8 mouse cellular contexts compared by ENCODE assay signal in genomic region chr7:45019031-45019571, GRCm38 (mm10). TPM values are rescaled to one million over a fixed set of nuclear protein-coding genes. Genes with fewer than 3 reads are reported as not detected.
DNase-seq lines count a peak whose midpoint lies in the region; ATAC-seq and TF ChIP-seq lines count a peak whose summit lies in the region.

No protein-coding gene starts in this region.

- no peak for TF ChIP-seq CTCF in forebrain, postnatal 0 days (IDR thresholded peaks at IDR 0.05; ENCODE audit: low read depth)
- TF ChIP-seq CTCF in cortical plate, adult 2 months (IDR thresholded peaks at IDR 0.05; ENCODE audit: extremely low read depth, insufficient read depth, low read length) = no peak

- peaks cover 14% of the 10 kb centered on the region for H3K4me1 ChIP-seq in forebrain, embryonic 14.5 days (ENCODE audit: control insufficient read depth, insufficient read depth, low read length)
- H3K4me1 ChIP-seq in forebrain, postnatal 0 days (ENCODE audit: insufficient read depth) = peaks cover 17% of the 10 kb centered on the region
- H3K4me1 ChIP-seq in cortical plate, adult 2 months (ENCODE audit: control insufficient read depth, insufficient read depth, low read length) = no peaks in the 10 kb centered on the region; the same call in 1 of the 2 replicates
- peaks cover 19% of the 10 kb centered on the region for H3K4me1 ChIP-seq in heart, embryonic 16.5 days (ENCODE audit: control insufficient read depth, insufficient read depth, low read length)

- H3K9me3 ChIP-seq in forebrain, embryonic 14.5 days (replicated peaks; ENCODE audit: control insufficient read depth, low read length) = no peaks in the 10 kb centered on the region
- H3K9me3 ChIP-seq in forebrain, postnatal 0 days (ENCODE audit: low read length) = no peaks in the 10 kb centered on the region
- H3K9me3 ChIP-seq in heart, embryonic 16.5 days (replicated peaks; ENCODE audit: control insufficient read depth, low read length) = no peaks in the 10 kb centered on the region

- no peaks in the 10 kb centered on the region for H3K27me3 ChIP-seq in forebrain, embryonic 14.5 days (replicated peaks; ENCODE audit: control insufficient read depth, insufficient read depth, low read length)
- H3K27me3 ChIP-seq in forebrain, postnatal 0 days (ENCODE audit: insufficient read depth, low read length) = no peaks in the 10 kb centered on the region
- H3K27me3 ChIP-seq in heart, embryonic 16.5 days (ENCODE audit: control insufficient read depth, insufficient read depth, low read length) = no peaks in the 10 kb centered on the region

- 45% methylated on average over 8 of the region's 8 CpGs for WGBS in forebrain, embryonic 14.5 days
- 44% methylated on average over 8 of the region's 8 CpGs for WGBS in forebrain, postnatal 0 days
- WGBS in heart, embryonic 16.5 days = 28% methylated on average over 8 of the region's 8 CpGs
- WGBS in macrophage (ENCODE audit: missing documents) = 44% methylated on average over 7 of the region's 8 CpGs

- H3K79me2 ChIP-seq in macrophage (ENCODE audit: inconsistent target) = peaks cover 16% of the 10 kb centered on the region

- H3K4me3 ChIP-seq in forebrain, embryonic 14.5 days (ENCODE audit: low read depth, low read length) = no peak overlapping the region
- no peak overlapping the region for H3K4me3 ChIP-seq in forebrain, postnatal 0 days (ENCODE audit: low read depth, low read length)
- peak overlapping the region; percentile 21 for H3K4me3 ChIP-seq in cortical plate, adult 2 months (ENCODE audit: insufficient read depth, low read length)
- H3K4me3 ChIP-seq in heart, embryonic 16.5 days (ENCODE audit: low read length) = peak overlapping the region; percentile 72
- H3K4me3 ChIP-seq in macrophage (ENCODE audit: inconsistent target) = peak overlapping the region; percentile 60; the same call in 1 of the 2 replicates

- H3K4me2 ChIP-seq in forebrain, embryonic 14.5 days (ENCODE audit: low read length) = 0 out of 2 replicates have a peak overlapping the region, but pooled peaks have one; percentile 12
- H3K4me2 ChIP-seq in forebrain, postnatal 0 days (ENCODE audit: low read depth) = no peak overlapping the region
- H3K4me2 ChIP-seq in heart, embryonic 16.5 days (ENCODE audit: low read depth, low read length) = peak overlapping the region; percentile 71

- DNase-seq in forebrain, embryonic 14.5 days (ENCODE audit: low spot score) = no peak
- DNase-seq in forebrain, postnatal 0 days = no peak
- peak; percentile 79 for DNase-seq in kidney, postnatal 10 days
- DNase-seq in spleen, adult 12 weeks (ENCODE audit: low spot score) = no peak
- no peak for DNase-seq in right cerebral cortex, adult 2 months (ENCODE audit: low spot score in 2 of 2)

- H3K27ac ChIP-seq in forebrain, embryonic 14.5 days (ENCODE audit: low read depth, low read length) = no peak overlapping the region
- H3K27ac ChIP-seq in forebrain, postnatal 0 days (ENCODE audit: low read depth, low read length) = no peak overlapping the region
- H3K27ac ChIP-seq in cortical plate, adult 2 months (ENCODE audit: insufficient read depth, low read length) = peak overlapping the region; percentile 48; the same call in 1 of the 2 replicates
- peak overlapping the region; percentile 99 for H3K27ac ChIP-seq in heart, embryonic 16.5 days (ENCODE audit: low read length)
- 0 out of 2 replicates have a peak overlapping the region, but pooled peaks have one; percentile 51 for H3K27ac ChIP-seq in macrophage

- H3K9ac ChIP-seq in forebrain, embryonic 14.5 days (ENCODE audit: low read length) = no peak overlapping the region
- no peak overlapping the region for H3K9ac ChIP-seq in forebrain, postnatal 0 days
- H3K9ac ChIP-seq in heart, embryonic 16.5 days (ENCODE audit: low read length) = peak overlapping the region; percentile 84

- TF ChIP-seq POLR2A in cortical plate, adult 2 months (IDR thresholded peaks at IDR 0.05; ENCODE audit: extremely low read depth, insufficient read depth, low read length) = 0 out of 2 replicates have a peak, but pooled peaks have one; percentile 31

- no peak for ATAC-seq in forebrain, embryonic 14.5 days
- ATAC-seq in forebrain, postnatal 0 days = no peak
- ATAC-seq in heart, embryonic 16.5 days (replicated peaks; ENCODE audit: extremely low read depth, insufficient read depth, low FRiP score) = no peak

- H3K36me3 ChIP-seq in forebrain, embryonic 14.5 days (ENCODE audit: control insufficient read depth, insufficient read depth, low read length) = 0 out of 2 replicates have a peak, but pooled peaks cover under 1% of the 10 kb centered on the region
- H3K36me3 ChIP-seq in forebrain, postnatal 0 days (ENCODE audit: insufficient read depth) = no peaks in the 10 kb centered on the region
- peaks cover 4% of the 10 kb centered on the region for H3K36me3 ChIP-seq in heart, embryonic 16.5 days (ENCODE audit: control insufficient read depth, insufficient read depth)
- peaks cover 13% of the 10 kb centered on the region; the same call in 1 of the 2 replicates for H3K36me3 ChIP-seq in macrophage (ENCODE audit: inconsistent target)

RNA-seq across cellular contexts. Expression of gene Rras, which starts 1.3 kb away (rescaled TPM):
- polyA plus RNA-seq in forebrain, embryonic 14.5 days (2014; fragmentation: Nextera tagmentation; extraction: Ambion mirVana) = 11.4 and 14.7 TPM in 2 replicates
- total RNA-seq in forebrain, postnatal 0 days (2014; rRNA removed) = 2.9 and 4.2 TPM in 2 replicates
- polyA plus RNA-seq in forebrain, postnatal 0 days (2015; fragmentation: Nextera tagmentation; extraction: Ambion mirVana) = 10.6 and 13.1 TPM in 2 replicates
- polyA plus RNA-seq in cortical plate, adult 2 months (2012; rRNA removed) = 34.2 and 38.3 TPM in 2 replicates
- 74.8 and 85.0 TPM in 2 replicates for polyA plus RNA-seq in heart, embryonic 16.5 days (2015; fragmentation: Nextera tagmentation; extraction: Ambion mirVana)
- total RNA-seq in macrophage (2018; cell fraction: chromatin; rRNA removed) = 10 to 100 TPM in 3 of 26 experiments, 1 to 10 TPM in 23; 1.9 to 15.2 (median 5.3) TPM
- total RNA-seq in macrophage (2018; cell fraction: cytosol; rRNA removed) = 10 to 100 TPM; 32.0 to 64.9 (median 52.1) TPM
- 10 to 100 TPM in 24 of 26 experiments, 1 to 10 TPM in 2; 7.1 to 46.1 (median 22.2) TPM for total RNA-seq in macrophage (2018; cell fraction: nucleus; rRNA removed)
- polyA plus RNA-seq in macrophage (2018) = 23.5 to 51.8 TPM (median 29.9 TPM) in 3 replicates

RNA-seq across cellular contexts. Expression of gene Scaf1, which starts 2.9 kb away (rescaled TPM):
- polyA plus RNA-seq in forebrain, embryonic 14.5 days (2014; fragmentation: Nextera tagmentation; extraction: Ambion mirVana) = 40.5 and 47.8 TPM in 2 replicates
- total RNA-seq in forebrain, postnatal 0 days (2014; rRNA removed) = 58.7 and 72.5 TPM in 2 replicates
- 43.4 and 50.0 TPM in 2 replicates for polyA plus RNA-seq in forebrain, postnatal 0 days (2015; fragmentation: Nextera tagmentation; extraction: Ambion mirVana)
- polyA plus RNA-seq in cortical plate, adult 2 months (2012; rRNA removed) = 126 and 128 TPM in 2 replicates
- polyA plus RNA-seq in heart, embryonic 16.5 days (2015; fragmentation: Nextera tagmentation; extraction: Ambion mirVana) = 22.7 and 26.4 TPM in 2 replicates
- 100 to 1,000 TPM in 17 of 26 experiments, 10 to 100 TPM in 9; 58.1 to 193 (median 118) TPM for total RNA-seq in macrophage (2018; cell fraction: chromatin; rRNA removed)
- total RNA-seq in macrophage (2018; cell fraction: cytosol; rRNA removed) = 10 to 100 TPM; 33.8 to 57.6 (median 44.3) TPM
- total RNA-seq in macrophage (2018; cell fraction: nucleus; rRNA removed) = 100 to 1,000 TPM in 3 of 26 experiments, 10 to 100 TPM in 23; 54.8 to 113 (median 75.3) TPM
- 32.6 to 36.9 TPM (median 32.9 TPM) in 3 replicates for polyA plus RNA-seq in macrophage (2018)

RNA-seq across cellular contexts. Expression of gene Bcl2l12, which starts 20.6 kb away (rescaled TPM):
- polyA plus RNA-seq in forebrain, embryonic 14.5 days (2014; fragmentation: Nextera tagmentation; extraction: Ambion mirVana) = 20.0 and 23.4 TPM in 2 replicates
- 7.5 and 7.9 TPM in 2 replicates for total RNA-seq in forebrain, postnatal 0 days (2014; rRNA removed)
- polyA plus RNA-seq in forebrain, postnatal 0 days (2015; fragmentation: Nextera tagmentation; extraction: Ambion mirVana) = 7.8 and 8.5 TPM in 2 replicates
- 6.0 and 6.2 TPM in 2 replicates for polyA plus RNA-seq in cortical plate, adult 2 months (2012; rRNA removed)
- polyA plus RNA-seq in heart, embryonic 16.5 days (2015; fragmentation: Nextera tagmentation; extraction: Ambion mirVana) = 32.2 and 33.3 TPM in 2 replicates
- 10 to 100 TPM in 16 of 26 experiments, 1 to 10 TPM in 10; 2.8 to 30.8 (median 14.9) TPM for total RNA-seq in macrophage (2018; cell fraction: chromatin; rRNA removed)
- 10 to 100 TPM in 20 of 26 experiments, 1 to 10 TPM in 6; 7.3 to 15.4 (median 11.5) TPM for total RNA-seq in macrophage (2018; cell fraction: cytosol; rRNA removed)
- total RNA-seq in macrophage (2018; cell fraction: nucleus; rRNA removed) = 10 to 100 TPM in 15 of 26 experiments, 1 to 10 TPM in 11; 1.8 to 31.2 (median 11.8) TPM
- polyA plus RNA-seq in macrophage (2018) = 10.9 to 14.5 TPM (median 12.9 TPM) in 3 replicates

RNA-seq across cellular contexts. Expression of gene Irf3, which starts 21.7 kb away (rescaled TPM):
- 52.7 and 60.6 TPM in 2 replicates for polyA plus RNA-seq in forebrain, embryonic 14.5 days (2014; fragmentation: Nextera tagmentation; extraction: Ambion mirVana)
- total RNA-seq in forebrain, postnatal 0 days (2014; rRNA removed) = 39.3 and 39.7 TPM in 2 replicates
- 23.1 and 24.0 TPM in 2 replicates for polyA plus RNA-seq in forebrain, postnatal 0 days (2015; fragmentation: Nextera tagmentation; extraction: Ambion mirVana)
- 82.4 and 87.4 TPM in 2 replicates for polyA plus RNA-seq in cortical plate, adult 2 months (2012; rRNA removed)
- 71.4 and 73.6 TPM in 2 replicates for polyA plus RNA-seq in heart, embryonic 16.5 days (2015; fragmentation: Nextera tagmentation; extraction: Ambion mirVana)
- 100 to 1,000 TPM; 142 to 546 (median 308) TPM for total RNA-seq in macrophage (2018; cell fraction: chromatin; rRNA removed)
- 10 to 100 TPM; 29.0 to 55.1 (median 41.6) TPM for total RNA-seq in macrophage (2018; cell fraction: cytosol; rRNA removed)
- 100 to 1,000 TPM in 25 of 26 experiments, 10 to 100 TPM in 1; 96.5 to 497 (median 179) TPM for total RNA-seq in macrophage (2018; cell fraction: nucleus; rRNA removed)
- 30.9 to 55.5 TPM (median 35.0 TPM) in 3 replicates for polyA plus RNA-seq in macrophage (2018)

RNA-seq across cellular contexts. Expression of gene Prmt1, which starts 32.7 kb away (rescaled TPM):
- 241 and 274 TPM in 2 replicates for polyA plus RNA-seq in forebrain, embryonic 14.5 days (2014; fragmentation: Nextera tagmentation; extraction: Ambion mirVana)
- total RNA-seq in forebrain, postnatal 0 days (2014; rRNA removed) = 208 and 220 TPM in 2 replicates
- polyA plus RNA-seq in forebrain, postnatal 0 days (2015; fragmentation: Nextera tagmentation; extraction: Ambion mirVana) = 598 and 639 TPM in 2 replicates
- polyA plus RNA-seq in cortical plate, adult 2 months (2012; rRNA removed) = 162 and 169 TPM in 2 replicates
- 355 and 387 TPM in 2 replicates for polyA plus RNA-seq in heart, embryonic 16.5 days (2015; fragmentation: Nextera tagmentation; extraction: Ambion mirVana)
- 10 to 100 TPM; 16.1 to 61.5 (median 32.8) TPM for total RNA-seq in macrophage (2018; cell fraction: chromatin; rRNA removed)
- 10 to 100 TPM; 31.0 to 52.5 (median 44.9) TPM for total RNA-seq in macrophage (2018; cell fraction: cytosol; rRNA removed)
- 10 to 100 TPM; 14.0 to 74.6 (median 24.9) TPM for total RNA-seq in macrophage (2018; cell fraction: nucleus; rRNA removed)
- polyA plus RNA-seq in macrophage (2018) = 53.7 to 169 TPM (median 55.6 TPM) in 3 replicates

Comparison
In these comparisons a context has a peak if more than half of its experiments do, and no peak if none do; other contexts are left out.
1. H3K27ac ChIP-seq: peak in cortical plate, adult 2 months (single experiment), heart, embryonic 16.5 days (single experiment) and macrophage (single experiment); none in forebrain, embryonic 14.5 days (single experiment) and forebrain, postnatal 0 days (single experiment).
2. H3K4me3 ChIP-seq: peak in cortical plate, adult 2 months (single experiment), heart, embryonic 16.5 days (single experiment) and macrophage (single experiment); none in forebrain, embryonic 14.5 days (single experiment) and forebrain, postnatal 0 days (single experiment).